Mouse (Mus musculus) pancreas, adult 10 weeks (tissue): ENCODE measurements around the gene Stambp. TPM values are rescaled to one million over a fixed set of nuclear protein-coding genes. Genes with fewer than 3 reads are reported as not detected.

ENCODE experiments used
- polyA plus RNA-seq: library from polyadenylated mRNA; stranded (reverse); fragments of 350-450 nt; fragmentation: Illumina TruSeq; extraction: RNeasy Lipid Tissue Mini Kit (QIAGEN cat#74804); gene quantifications from one replicate; pipeline ENCODE4 v1.2.3, GENCODE M21; 2015; ENCODE audit warnings: low read depth, low replicate concordance; ENCODE audit not compliant: insufficient read depth

Gene Stambp
- 5.2 TPM for polyA plus RNA-seq

GRCm38 (mm10) chr6:83572671-83573070, at the start of gene Stambp:
TSS of gene Stambp (minus strand) at chr6:83572729.

GRCm38 (mm10) chr6:83536028-83536794, 36.3 kb downstream of the Stambp start, which contains the start of gene Actg2:
TSS of gene Actg2 (minus strand) at chr6:83536265.

GRCm38 (mm10) chr6:83506258-83507167, 66.0 kb downstream of the Stambp start, which contains the start of gene Dguok:
TSS of gene Dguok (minus strand) at chr6:83506969.

Other genes with a start within 250 kb of the Stambp start
- gene Mthfd2, start 246.8 kb downstream of the Stambp start, polyA plus RNA-seq, result 19.5 TPM
- 11.3 TPM for gene Mob1a, start 246.7 kb downstream of the Stambp start, polyA plus RNA-seq
- 5.8 TPM for gene Bola3, start 223.6 kb downstream of the Stambp start, polyA plus RNA-seq
- 4.1 TPM for gene Tet3, start 113.6 kb downstream of the Stambp start, polyA plus RNA-seq
- gene Dguok, start 65.8 kb downstream of the Stambp start, polyA plus RNA-seq, result 21.2 TPM
- 6.2 TPM for gene Actg2, start 36.5 kb downstream of the Stambp start, polyA plus RNA-seq
- 0.50 TPM for gene Clec4f, start 83.5 kb upstream of the Stambp start, polyA plus RNA-seq
- not detected for gene Cd207, start 105.1 kb upstream of the Stambp start, polyA plus RNA-seq
- gene Vax2, start 138.5 kb upstream of the Stambp start, polyA plus RNA-seq, result not detected
- not detected for gene Atp6v1b1, start 170.3 kb upstream of the Stambp start, polyA plus RNA-seq
- gene Ankrd53, start 189.9 kb upstream of the Stambp start, polyA plus RNA-seq, result not detected
- 14.3 TPM for gene Tex261, start 203.1 kb upstream of the Stambp start, polyA plus RNA-seq
- 14.5 TPM for gene Nagk, start 222.3 kb upstream of the Stambp start, polyA plus RNA-seq